Mouse (Mus musculus): ENCODE data around the gene Tmem184a.

GRCm38 (mm10) chr5:139801880-139802279, 17.8 kb downstream of the Tmem184a start:
- no peak for TF ChIP-seq ZNF384 (IDR thresholded peaks at IDR 0.05; ENCODE audit: low read depth, low read length)
- no peak for TF ChIP-seq ZC3H11A (IDR thresholded peaks at IDR 0.05; ENCODE audit: borderline replicate concordance, low read depth, low read length)
